Comparison of ENCODE assay signal across 10 mouse cellular contexts in genomic region chr7:84643270-84643998, GRCm38 (mm10).
"Had no signal": no experiment of that assay in that cellular context is flagged by ENCODE, and none has a peak within 500 bp of the region (broad histone marks: within the 10 kb centered on the region; RNA-seq: fewer than 3 reads in every experiment).

No protein-coding gene starts in this region.

- H3K4me1 ChIP-seq: midbrain, embryonic 12.5 days had no signal

- H3K27me3 ChIP-seq: midbrain, embryonic 12.5 days had no signal

- DNase-seq: kidney, postnatal 10 days; lung, adult 2 months; lung, postnatal 36 days; right cerebral cortex, postnatal 14 days; thymus, postnatal 4 days had no signal

- H3K27ac ChIP-seq: left cerebral cortex, adult 2 months; limb, embryonic 10.5 days; midbrain, embryonic 12.5 days; stomach, postnatal 0 days had no signal

- H3K4me3 ChIP-seq: left cerebral cortex, adult 2 months; limb, embryonic 10.5 days; midbrain, embryonic 12.5 days had no signal

- ATAC-seq: lung, postnatal 0 days had no signal

- H3K36me3 ChIP-seq: midbrain, embryonic 12.5 days had no signal

- H3K9ac ChIP-seq: midbrain, embryonic 12.5 days had no signal

- H3K9me3 ChIP-seq: limb, embryonic 10.5 days; midbrain, embryonic 12.5 days had no signal

- H3K4me2 ChIP-seq: midbrain, embryonic 12.5 days had no signal
